Mouse (Mus musculus): ENCODE data around the gene Olfr960. TPM values are rescaled to one million over a fixed set of nuclear protein-coding genes. Genes with fewer than 3 reads are reported as not detected.

The Olfr960 gene
- not detected for polyA plus RNA-seq (2012; fragmentation: generic; extraction: Trizol)
- long read RNA-seq, experiment 1: 0 reads
- long read RNA-seq, experiment 2: 0 reads

- H3K27me3 ChIP-seq (ENCODE audit: control insufficient read depth, insufficient read depth, insufficient read length): no peaks in the 10 kb centered on the region
- no peaks in the 10 kb centered on the region for H3K79me2 ChIP-seq (ENCODE audit: control insufficient read depth, insufficient read depth)
- H3K79me3 ChIP-seq (ENCODE audit: low read depth): no peaks in the 10 kb centered on the region
- TF ChIP-seq MYOD1 (IDR thresholded peaks at IDR 0.05; ENCODE audit: control insufficient read depth, insufficient read length, low read depth) (no peak), USF1 (IDR thresholded peaks at IDR 0.05; ENCODE audit: low read depth) (no peak), MYOG (IDR thresholded peaks at IDR 0.05; ENCODE audit: control insufficient read depth, extremely low read depth, insufficient read length) (no peak), CEBPB (IDR thresholded peaks at IDR 0.05; ENCODE audit: low read depth) (no peak), FOSL1 (IDR thresholded peaks at IDR 0.05; ENCODE audit: insufficient read depth, low read length, poor library complexity, severe bottlenecking) (no peak)
- H3ac ChIP-seq (ENCODE audit: control insufficient read depth, insufficient read length, low read depth): no peak within 1 kb of the TSS
- no peaks in the 10 kb centered on the region for H3K36me3 ChIP-seq (ENCODE audit: control insufficient read depth, insufficient read depth)
- H3K4me3 ChIP-seq (ENCODE audit: insufficient read depth, poor library complexity, severe bottlenecking): no peak within 1 kb of the TSS
Measured at GRCm38 (mm10) chr9:39621073-39621472, at the start of gene Olfr960. Gene Olfr960, plus strand, starts transcription at chr9:39621373.

GRCm38 (mm10) chr9:39575469-39575868, 45.7 kb upstream of the Olfr960 start, which contains the start of gene Olfr959:
Gene Olfr959, minus strand, starts transcription at chr9:39575569.
- no peaks in the 10 kb centered on the region for H3K27me3 ChIP-seq (ENCODE audit: control insufficient read depth, insufficient read depth, insufficient read length)
- no peak within 1 kb of the TSS for H3ac ChIP-seq (ENCODE audit: control insufficient read depth, insufficient read length, low read depth)
- H3K79me2 ChIP-seq (ENCODE audit: control insufficient read depth, insufficient read depth): no peaks in the 10 kb centered on the region
- TF ChIP-seq CTCF (IDR thresholded peaks at IDR 0.05; ENCODE audit: control insufficient read depth, insufficient read depth, insufficient read length): no peak
- no peak for TF ChIP-seq CEBPB (IDR thresholded peaks at IDR 0.05; ENCODE audit: low read depth)
- no peak for TF ChIP-seq MAX (IDR thresholded peaks at IDR 0.05)
- no peak for TF ChIP-seq MYOG (IDR thresholded peaks at IDR 0.05; ENCODE audit: control insufficient read depth, extremely low read depth, insufficient read length)
- TF ChIP-seq USF1 (IDR thresholded peaks at IDR 0.05; ENCODE audit: low read depth): no peak
- no peak for TF ChIP-seq FOSL1 (IDR thresholded peaks at IDR 0.05; ENCODE audit: insufficient read depth, low read length, poor library complexity, severe bottlenecking)
- TF ChIP-seq MYOD1 (IDR thresholded peaks at IDR 0.05; ENCODE audit: control insufficient read depth, insufficient read length, low read depth): no peak
- no peak within 1 kb of the TSS for H3K4me3 ChIP-seq (ENCODE audit: insufficient read depth, poor library complexity, severe bottlenecking)
- H3K79me3 ChIP-seq (ENCODE audit: low read depth): no peaks in the 10 kb centered on the region
- no peaks in the 10 kb centered on the region for H3K36me3 ChIP-seq (ENCODE audit: control insufficient read depth, insufficient read depth)

- no peaks in the 10 kb centered on the region for H3K36me3 ChIP-seq (ENCODE audit: control insufficient read depth, insufficient read depth)
- H3K4me3 ChIP-seq (ENCODE audit: insufficient read depth, poor library complexity, severe bottlenecking): no peak overlapping the region
- H3K27me3 ChIP-seq (ENCODE audit: control insufficient read depth, insufficient read depth, insufficient read length): no peaks in the 10 kb centered on the region
- H3K79me2 ChIP-seq (ENCODE audit: control insufficient read depth, insufficient read depth): no peaks in the 10 kb centered on the region
- no peak for TF ChIP-seq USF1 (IDR thresholded peaks at IDR 0.05; ENCODE audit: low read depth)
- TF ChIP-seq MYOD1 (IDR thresholded peaks at IDR 0.05; ENCODE audit: control insufficient read depth, insufficient read length, low read depth): no peak
- TF ChIP-seq MYOG (IDR thresholded peaks at IDR 0.05; ENCODE audit: control insufficient read depth, extremely low read depth, insufficient read length): no peak
- TF ChIP-seq CEBPB (IDR thresholded peaks at IDR 0.05; ENCODE audit: low read depth): no peak
- TF ChIP-seq CTCF (IDR thresholded peaks at IDR 0.05; ENCODE audit: control insufficient read depth, insufficient read depth, insufficient read length): no peak
- TF ChIP-seq MAX (IDR thresholded peaks at IDR 0.05): no peak
- TF ChIP-seq FOSL1 (IDR thresholded peaks at IDR 0.05; ENCODE audit: insufficient read depth, low read length, poor library complexity, severe bottlenecking): no peak
- H3K79me3 ChIP-seq (ENCODE audit: low read depth): no peaks in the 10 kb centered on the region
- no peak overlapping the region for H3ac ChIP-seq (ENCODE audit: control insufficient read depth, insufficient read length, low read depth)
Measured at GRCm38 (mm10) chr9:39577050-39577449, 44.1 kb upstream of the Olfr960 start.

GRCm38 (mm10) chr9:39602536-39603332, 18.4 kb upstream of the Olfr960 start:
- TF ChIP-seq MAX (IDR thresholded peaks at IDR 0.05): no peak
- TF ChIP-seq USF1 (IDR thresholded peaks at IDR 0.05; ENCODE audit: low read depth): no peak
- no peak for TF ChIP-seq CTCF (IDR thresholded peaks at IDR 0.05; ENCODE audit: control insufficient read depth, insufficient read depth, insufficient read length)
- TF ChIP-seq MYOD1 (IDR thresholded peaks at IDR 0.05; ENCODE audit: control insufficient read depth, insufficient read length, low read depth): no peak
- no peak for TF ChIP-seq FOSL1 (IDR thresholded peaks at IDR 0.05; ENCODE audit: insufficient read depth, low read length, poor library complexity, severe bottlenecking)
- TF ChIP-seq MYOG (IDR thresholded peaks at IDR 0.05; ENCODE audit: control insufficient read depth, extremely low read depth, insufficient read length): no peak
- no peak for TF ChIP-seq CEBPB (IDR thresholded peaks at IDR 0.05; ENCODE audit: low read depth)
- no peak overlapping the region for H3ac ChIP-seq (ENCODE audit: control insufficient read depth, insufficient read length, low read depth)
- H3K36me3 ChIP-seq (ENCODE audit: control insufficient read depth, insufficient read depth): no peaks in the 10 kb centered on the region
- H3K4me3 ChIP-seq (ENCODE audit: insufficient read depth, poor library complexity, severe bottlenecking): no peak overlapping the region
- no peaks in the 10 kb centered on the region for H3K79me3 ChIP-seq (ENCODE audit: low read depth)
- no peaks in the 10 kb centered on the region for H3K27me3 ChIP-seq (ENCODE audit: control insufficient read depth, insufficient read depth, insufficient read length)
- H3K79me2 ChIP-seq (ENCODE audit: control insufficient read depth, insufficient read depth): no peaks in the 10 kb centered on the region

GRCm38 (mm10) chr9:39603333-39603845, 17.8 kb upstream of the Olfr960 start:
- Histone ChIP-seq H3ac (ENCODE audit: control insufficient read depth, insufficient read length, low read depth) (no peak overlapping the region), H3K36me3 (ENCODE audit: control insufficient read depth, insufficient read depth) (no peaks in the 10 kb centered on the region), H3K27me3 (ENCODE audit: control insufficient read depth, insufficient read depth, insufficient read length) (no peaks in the 10 kb centered on the region), H3K79me3 (ENCODE audit: low read depth) (no peaks in the 10 kb centered on the region), H3K79me2 (ENCODE audit: control insufficient read depth, insufficient read depth) (no peaks in the 10 kb centered on the region), H3K4me3 (ENCODE audit: insufficient read depth, poor library complexity, severe bottlenecking) (no peak overlapping the region)
- TF ChIP-seq MYOD1 (IDR thresholded peaks at IDR 0.05; ENCODE audit: control insufficient read depth, insufficient read length, low read depth): no peak
- no peak for TF ChIP-seq MAX (IDR thresholded peaks at IDR 0.05)
- no peak for TF ChIP-seq CEBPB (IDR thresholded peaks at IDR 0.05; ENCODE audit: low read depth)
- no peak for TF ChIP-seq FOSL1 (IDR thresholded peaks at IDR 0.05; ENCODE audit: insufficient read depth, low read length, poor library complexity, severe bottlenecking)
- no peak for TF ChIP-seq USF1 (IDR thresholded peaks at IDR 0.05; ENCODE audit: low read depth)
- no peak for TF ChIP-seq MYOG (IDR thresholded peaks at IDR 0.05; ENCODE audit: control insufficient read depth, extremely low read depth, insufficient read length)
- TF ChIP-seq CTCF (IDR thresholded peaks at IDR 0.05; ENCODE audit: control insufficient read depth, insufficient read depth, insufficient read length): no peak

Data from C2C12 (cell line).